Mouse (Mus musculus) midbrain, postnatal 0 days (tissue): Measurements from ENCODE around the gene Ak6. TPM values are rescaled to one million over a fixed set of nuclear protein-coding genes. Genes with fewer than 3 reads are reported as not detected.
A peak's percentile ranks its signal among the peaks of the same experiment; 100 is the strongest.

Experiments used
- ATAC-seq: fragments of 200-750 bp; cut with Nextera tagmentation; 2 replicates; pipeline ENCODE4 v1.8.0; 2017; ENCODE audit warnings: moderate number of reproducible peaks, mild to moderate bottlenecking, moderate TSS enrichment, moderate library complexity; ENCODE audit not compliant: low FRiP score
- DNase-seq: peaks from one replicate; pipeline ENCODE4 v3.0.0-alpha.2; 2015; ENCODE audit warnings: low spot score
- H3K27ac ChIP-seq: fragments of 300-500 bp; sonication (generic); 2 replicates; pipeline ENCODE4 v1.5.1; 2014; ENCODE audit warnings: low read depth, mild to moderate bottlenecking, low read length, mixed read lengths
- H3K27me3 ChIP-seq: fragments of 300-500 bp; sonication (generic); 2 replicates; pipeline ENCODE4 v1.6.1; 2014; ENCODE audit warnings: low read length, control low read depth, mixed read lengths; ENCODE audit not compliant: insufficient read depth
- H3K36me3 ChIP-seq: fragments of 300-500 bp; sonication (generic); 2 replicates; pipeline ENCODE4 v1.6.1; 2014; ENCODE audit warnings: low read length, control low read depth, mixed read lengths; ENCODE audit not compliant: insufficient read depth
- H3K4me1 ChIP-seq: fragments of 300-500 bp; sonication (generic); 2 replicates; pipeline ENCODE4 v1.6.1; 2014; ENCODE audit warnings: mild to moderate bottlenecking, control low read depth, antibody characterized with exemption, low read length, mixed read lengths; ENCODE audit not compliant: insufficient read depth
- H3K4me2 ChIP-seq: fragments of 300-500 bp; sonication (generic); 2 replicates; pipeline ENCODE4 v1.6.1; 2014; ENCODE audit warnings: low read depth, mild to moderate bottlenecking, low read length, mixed read lengths; ENCODE audit not compliant: poor library complexity, severe bottlenecking
- H3K4me3 ChIP-seq: fragments of 300-500 bp; sonication (generic); 2 replicates; pipeline ENCODE4 v1.5.1; 2014; ENCODE audit warnings: low read depth, mild to moderate bottlenecking, low read length, moderate library complexity
- H3K9ac ChIP-seq: fragments of 300-500 bp; sonication (generic); replicated peaks from 2 replicates; pipeline ENCODE4 v1.6.1; 2014; ENCODE audit warnings: mild to moderate bottlenecking, low read length, moderate library complexity, mixed read lengths; ENCODE audit not compliant: poor library complexity, severe bottlenecking
- H3K9me3 ChIP-seq: fragments of 300-500 bp; sonication (generic); 2 replicates; pipeline ENCODE4 v1.6.1; 2016; ENCODE audit warnings: low read length, control low read depth
- CTCF ChIP-seq: IDR thresholded peaks from 2 replicates; pipeline ENCODE4 v1.5.1; 2016; ENCODE audit warnings: antibody characterized with exemption, mild to moderate bottlenecking
- WGBS: fragments of 180-500 bp; shearing (Covaris S2); extraction: QIAGEN DNeasy Blood & Tissue Kit; methylation state at CpG from one replicate; pipeline ENCODE4 v1.1.7; 2014; 5-methylcytosine and 5-hydroxymethylcytosine counted together
- polyA plus RNA-seq: library from polyadenylated mRNA; unstranded; fragments of >200 nt; fragmentation: Nextera tagmentation; extraction: Ambion mirVana; gene quantifications from 2 replicates; pipeline ENCODE4 v1.2.1, GENCODE M21; 2015
- total RNA-seq: library from RNA; depleted of rRNA; stranded (reverse); fragments of >200 nt; gene quantifications from 2 replicates; pipeline ENCODE4 v1.2.3, GENCODE M21; 2014; rRNA removed

Ak6 gene
- total and polyA plus RNA-seq, 2 experiments from 2014 or later, result 141 to 317 TPM

DNA sequence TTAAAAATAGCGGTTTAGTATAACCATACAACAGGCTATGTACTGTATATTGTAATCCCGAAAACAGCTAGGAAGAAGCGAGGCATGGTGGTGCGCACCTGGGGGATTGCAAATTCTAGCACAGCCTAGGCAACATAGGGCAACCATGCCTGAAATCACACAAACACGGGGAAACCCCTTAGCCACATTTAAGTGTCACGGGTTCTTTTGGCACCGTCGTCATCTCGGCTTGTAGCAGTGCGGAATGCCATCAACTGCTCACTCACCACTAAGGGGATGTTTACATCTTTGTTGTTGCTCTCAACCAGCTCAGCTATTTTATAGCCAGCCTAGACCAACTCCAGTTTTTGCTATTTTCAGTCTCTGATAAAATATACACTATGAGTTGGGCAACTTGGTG is 48.1 kb downstream of the Ak6 start:
- no peak for TF ChIP-seq CTCF
- no peak overlapping the region for H3K4me2 ChIP-seq
- H3K4me1 ChIP-seq, result no peaks in the 10 kb centered on the region
- no peaks in the 10 kb centered on the region for H3K27me3 ChIP-seq
- WGBS, result 99% methylated on average over 10 of the region's 10 CpGs
- H3K27ac ChIP-seq, result no peak overlapping the region
- H3K9me3 ChIP-seq, result no peaks in the 10 kb centered on the region
- no peak overlapping the region for H3K9ac ChIP-seq
- DNase-seq (no peak), ATAC-seq (no peak)
- H3K36me3 ChIP-seq, result peaks cover 44% of the 10 kb centered on the region
- H3K4me3 ChIP-seq, result no peak overlapping the region

DNA sequence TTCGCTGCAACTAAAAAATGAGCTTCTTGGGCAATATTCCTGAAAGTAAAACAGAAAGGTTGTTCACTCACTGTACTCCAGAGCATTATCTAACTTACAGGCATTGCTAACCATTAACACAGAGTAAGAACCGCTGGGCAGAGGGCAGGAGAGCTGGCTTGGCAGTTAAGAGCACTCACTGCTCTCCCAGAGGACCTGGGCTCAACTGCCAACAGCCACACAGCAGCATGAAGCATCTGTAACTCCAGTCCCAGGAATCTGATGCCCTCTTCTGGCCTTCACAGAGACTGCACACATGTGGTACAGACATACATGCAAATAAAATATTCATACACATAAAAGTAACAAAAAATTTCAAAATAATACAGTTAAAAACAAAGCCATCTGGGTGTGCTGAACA is 52.7 kb downstream of the Ak6 start:
- H3K4me3 ChIP-seq, result no peak overlapping the region
- no peak overlapping the region for H3K9ac ChIP-seq
- peak; percentile 34; the same call in 1 of the 2 replicates for TF ChIP-seq CTCF
- DNase-seq (no peak), ATAC-seq (no peak)
- H3K27me3 ChIP-seq, result no peaks in the 10 kb centered on the region
- H3K9me3 ChIP-seq, result no peaks in the 10 kb centered on the region
- peaks cover 53% of the 10 kb centered on the region for H3K36me3 ChIP-seq
- H3K4me2 ChIP-seq, result no peak overlapping the region
- no peaks in the 10 kb centered on the region for H3K4me1 ChIP-seq
- 97% methylated on average over 2 of the region's 2 CpGs for WGBS
- H3K27ac ChIP-seq, result no peak overlapping the region

DNA sequence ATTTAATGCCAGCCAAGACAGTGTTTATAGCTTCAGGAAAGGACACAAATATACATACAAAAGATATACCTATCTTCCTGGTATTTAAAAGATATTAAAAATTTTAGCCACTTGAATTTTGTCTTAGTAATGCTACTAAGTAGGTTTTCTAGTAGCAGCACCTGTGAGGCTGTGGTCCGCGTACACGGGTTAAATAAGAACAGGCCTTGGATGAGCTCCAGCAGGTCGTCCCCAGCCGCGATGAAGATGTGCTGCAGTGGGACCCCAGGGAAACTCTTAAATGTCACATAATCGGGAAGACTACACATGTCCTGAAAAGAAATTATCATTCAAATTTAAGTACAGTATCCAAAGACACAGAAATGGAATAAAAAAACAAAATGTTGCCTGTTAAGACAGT is 55.4 kb downstream of the Ak6 start:
- Histone ChIP-seq H3K4me1 (no peaks in the 10 kb centered on the region), H3K9ac (no peak overlapping the region), H3K27ac (no peak overlapping the region), H3K36me3 (peaks cover 55% of the 10 kb centered on the region), H3K27me3 (no peaks in the 10 kb centered on the region), H3K4me3 (no peak overlapping the region), H3K9me3 (no peaks in the 10 kb centered on the region), H3K4me2 (no peak overlapping the region)
- TF ChIP-seq CTCF, result no peak
- no peak for ATAC-seq
- WGBS, result 96% methylated on average over 7 of the region's 7 CpGs
- no peak for DNase-seq

DNA sequence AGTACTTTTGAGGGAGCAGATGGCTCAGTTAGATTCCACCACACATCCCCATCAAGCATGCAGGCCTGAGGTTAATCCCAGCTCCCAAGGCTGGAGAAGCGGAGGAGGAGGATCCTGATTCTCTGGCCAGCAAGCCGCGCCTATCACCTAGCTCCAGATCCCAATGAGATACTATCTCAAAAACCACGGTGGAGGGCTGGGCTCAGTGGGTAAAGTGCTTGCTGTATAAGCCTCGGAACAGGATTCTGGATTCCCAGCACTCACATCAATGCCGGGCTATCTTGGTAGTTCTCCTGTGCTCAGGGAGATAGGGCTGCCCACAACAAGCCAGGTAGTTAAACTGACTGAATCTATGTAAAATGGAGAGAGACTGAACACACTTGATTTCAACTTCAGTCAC is 64.7 kb downstream of the Ak6 start:
- Histone ChIP-seq H3K9me3 (no peaks in the 10 kb centered on the region), H3K4me2 (no peak overlapping the region), H3K27ac (no peak overlapping the region), H3K36me3 (peaks cover 46% of the 10 kb centered on the region), H3K4me1 (no peaks in the 10 kb centered on the region), H3K9ac (no peak overlapping the region), H3K27me3 (no peaks in the 10 kb centered on the region), H3K4me3 (no peak overlapping the region)
- no peak for DNase-seq
- no peak for ATAC-seq
- TF ChIP-seq CTCF, result no peak
- 92% methylated on average over 6 of the region's 6 CpGs for WGBS

Other genes starting within 250 kb of the Ak6 start
- not detected in 2 replicates for gene Naip1, start 198.1 kb upstream of the Ak6 start, total RNA-seq
- gene Naip1, start 198.1 kb upstream of the Ak6 start, polyA plus RNA-seq, result 0.06 TPM in 2 replicates
- 25.0 and 28.2 TPM in 2 replicates for gene Gtf2h2, start 158.4 kb upstream of the Ak6 start, total RNA-seq
- 58.5 and 58.9 TPM in 2 replicates for gene Gtf2h2, start 158.4 kb upstream of the Ak6 start, polyA plus RNA-seq
- gene Ocln, start 98.3 kb upstream of the Ak6 start, total RNA-seq, result 12.4 and 12.7 TPM in 2 replicates
- 9.0 and 9.7 TPM in 2 replicates for gene Ocln, start 98.3 kb upstream of the Ak6 start, polyA plus RNA-seq
- gene Marveld2, start 34.0 kb upstream of the Ak6 start, total RNA-seq, result 1.4 and 3.4 TPM in 2 replicates
- gene Marveld2, start 34.0 kb upstream of the Ak6 start, polyA plus RNA-seq, result 2.1 and 2.3 TPM in 2 replicates
- gene Rad17, start 72 bp downstream of the Ak6 start, total RNA-seq, result 13.5 and 17.7 TPM in 2 replicates
- 12.3 and 14.0 TPM in 2 replicates for gene Rad17, start 72 bp downstream of the Ak6 start, polyA plus RNA-seq
- 41.5 and 58.3 TPM in 2 replicates for gene Taf9, start 600 bp downstream of the Ak6 start, total RNA-seq
- gene Taf9, start 600 bp downstream of the Ak6 start, polyA plus RNA-seq, result 45.9 and 51.3 TPM in 2 replicates
- gene Ccdc125, start 18.7 kb downstream of the Ak6 start, total RNA-seq, result 1.7 and 1.8 TPM in 2 replicates
- 0.81 and 0.86 TPM in 2 replicates for gene Ccdc125, start 18.7 kb downstream of the Ak6 start, polyA plus RNA-seq
- 24.8 and 28.6 TPM in 2 replicates for gene Cdk7, start 80.0 kb downstream of the Ak6 start, total RNA-seq
- 30.4 and 32.1 TPM in 2 replicates for gene Cdk7, start 80.0 kb downstream of the Ak6 start, polyA plus RNA-seq
- gene Mrps36, start 93.7 kb downstream of the Ak6 start, total RNA-seq, result 25.9 and 44.2 TPM in 2 replicates
- 163 and 165 TPM in 2 replicates for gene Mrps36, start 93.7 kb downstream of the Ak6 start, polyA plus RNA-seq
- 0.71 and 2.2 TPM in 2 replicates for gene Cenph, start 124.9 kb downstream of the Ak6 start, total RNA-seq
- gene Cenph, start 124.9 kb downstream of the Ak6 start, polyA plus RNA-seq, result 4.3 and 4.4 TPM in 2 replicates
- 12.7 and 22.5 TPM in 2 replicates for gene Ccnb1, start 135.6 kb downstream of the Ak6 start, total RNA-seq
- gene Ccnb1, start 135.6 kb downstream of the Ak6 start, polyA plus RNA-seq, result 11.5 and 11.7 TPM in 2 replicates
- gene Slc30a5, start 182.4 kb downstream of the Ak6 start, total RNA-seq, result 41.7 and 48.6 TPM in 2 replicates
- 21.7 and 22.3 TPM in 2 replicates for gene Slc30a5, start 182.4 kb downstream of the Ak6 start, polyA plus RNA-seq